Mouse (Mus musculus) liver, embryonic 13.5 days (tissue): Measurements from ENCODE around the gene Kctd20. TPM values are rescaled to one million over a fixed set of nuclear protein-coding genes. Genes with fewer than 3 reads are reported as not detected.

Experiments
- ATAC-seq: fragments of 200-750 bp; cut with Nextera tagmentation; 2 replicates; pipeline ENCODE4 v1.8.0; 2017; ENCODE audit warnings: low read depth, mild to moderate bottlenecking, moderate number of reproducible peaks, moderate library complexity
- DNase-seq: peaks from one replicate; pipeline ENCODE4 v3.0.0; 2022
- H3K27ac ChIP-seq: fragments of 300-500 bp; sonication (generic); 2 replicates; pipeline ENCODE4 v1.5.1; 2015; ENCODE audit warnings: moderate library complexity, mild to moderate bottlenecking, inconsistent platforms
- H3K27me3 ChIP-seq: fragments of 300-500 bp; sonication (generic); 2 replicates; pipeline ENCODE4 v1.6.1; 2015; ENCODE audit warnings: mild to moderate bottlenecking, inconsistent platforms
- H3K36me3 ChIP-seq: fragments of 300-500 bp; sonication (generic); 2 replicates; pipeline ENCODE4 v1.6.1; 2015; ENCODE audit warnings: mild to moderate bottlenecking, inconsistent platforms
- H3K4me1 ChIP-seq: fragments of 300-500 bp; sonication (generic); replicated peaks from 2 replicates; pipeline ENCODE4 v1.6.1; 2015; ENCODE audit warnings: inconsistent platforms
- H3K4me2 ChIP-seq: fragments of 300-500 bp; sonication (generic); 2 replicates; pipeline ENCODE4 v1.6.1; 2015; ENCODE audit warnings: inconsistent platforms, mild to moderate bottlenecking, moderate library complexity
- H3K4me3 ChIP-seq: fragments of 300-500 bp; sonication (generic); replicated peaks from 2 replicates; pipeline ENCODE4 v1.5.1; 2015; ENCODE audit warnings: mild to moderate bottlenecking, inconsistent platforms
- H3K9ac ChIP-seq: fragments of 300-500 bp; sonication (generic); 2 replicates; pipeline ENCODE4 v1.6.1; 2015; ENCODE audit warnings: mild to moderate bottlenecking, inconsistent platforms
- H3K9me3 ChIP-seq: fragments of 300-500 bp; sonication (generic); replicated peaks from 2 replicates; pipeline ENCODE4 v1.6.1; 2016; ENCODE audit warnings: inconsistent platforms
- WGBS: fragments of 180-500 bp; shearing (Covaris S2); methylation state at CpG from one replicate; pipeline ENCODE4 v1.1.7; 2015; ENCODE audit not compliant: insufficient replicate concordance; 5-methylcytosine and 5-hydroxymethylcytosine counted together
- polyA plus RNA-seq: library from polyadenylated mRNA; unstranded; fragments of >200 nt; fragmentation: Nextera tagmentation; extraction: Ambion mirVana; gene quantifications from 2 replicates; pipeline ENCODE4 v1.2.1, GENCODE M21; 2015

The Kctd20 gene
- 65.8 and 78.6 TPM in 2 replicates for polyA plus RNA-seq

GRCm38 (mm10) chr17:28951831-28952799, at the start of gene Kctd20:
TSS of gene Kctd20 (plus strand) at chr17:28951950.
- H3K4me2 ChIP-seq = peak within 1 kb of the TSS; percentile 83
- H3K36me3 ChIP-seq = peaks cover 25% of the 10 kb centered on the region
- H3K27ac ChIP-seq = peak within 1 kb of the TSS; percentile 99
- peak within 1 kb of the TSS; percentile 79 for H3K4me3 ChIP-seq
- DNase-seq (peak; percentile 92), ATAC-seq (peak; percentile 92)
- peaks cover 8% of the 10 kb centered on the region; the same call in 1 of the 2 replicates for H3K9me3 ChIP-seq
- H3K4me1 ChIP-seq = peaks cover 34% of the 10 kb centered on the region
- under 1% methylated on average over 79 of the region's 80 CpGs for WGBS
- H3K27me3 ChIP-seq = no peaks in the 10 kb centered on the region
- peak within 1 kb of the TSS; percentile 94 for H3K9ac ChIP-seq

- WGBS = 29% methylated on average over 23 of the region's 23 CpGs
- no peak for ATAC-seq
- H3K27me3 ChIP-seq = peaks cover 21% of the 10 kb centered on the region
These were observed 47.0 kb upstream of the Kctd20 start for GRCm38 (mm10) chr17:28904546-28905376.

DNA sequence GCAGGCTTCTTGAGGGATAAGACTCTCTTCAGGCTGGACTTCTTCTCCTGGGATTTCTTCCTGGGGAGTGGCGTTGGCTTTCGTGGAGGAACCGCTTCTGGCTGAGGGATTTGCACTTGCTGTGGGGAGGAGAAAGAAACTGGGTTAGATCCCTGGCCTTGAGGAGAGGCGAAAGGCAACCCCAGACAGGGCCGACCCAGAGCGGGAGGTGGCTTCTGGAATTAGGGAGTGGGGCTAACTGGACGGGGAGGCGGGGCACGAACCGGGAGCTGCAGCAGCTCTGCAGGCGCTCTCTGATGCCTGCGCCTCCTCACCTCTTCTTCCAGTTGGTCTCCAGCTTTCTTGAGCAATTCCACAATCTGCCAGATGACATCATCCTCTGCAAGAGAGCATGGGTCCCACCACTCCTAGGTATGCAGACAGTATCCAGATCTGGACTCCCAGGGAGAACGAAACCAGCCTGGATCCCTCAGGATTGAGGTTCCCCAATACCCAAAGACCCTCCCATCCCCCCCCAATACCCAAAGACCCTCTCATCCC, 46.3 kb upstream of the Kctd20 start:
- peaks cover 28% of the 10 kb centered on the region for H3K27me3 ChIP-seq
- no peak overlapping the region for H3K9ac ChIP-seq
- no peak for DNase-seq
- H3K36me3 ChIP-seq = no peaks in the 10 kb centered on the region
- H3K4me1 ChIP-seq = peaks cover 22% of the 10 kb centered on the region
- WGBS = 73% methylated on average over 13 of the region's 13 CpGs
- no peak overlapping the region for H3K4me3 ChIP-seq
- no peak for ATAC-seq
- no peak overlapping the region for H3K4me2 ChIP-seq
- H3K9me3 ChIP-seq = no peaks in the 10 kb centered on the region
- no peak overlapping the region for H3K27ac ChIP-seq

More at GRCm38 (mm10) chr17:28904546-28905376, 47.0 kb upstream of the Kctd20 start:
- DNase-seq = no peak
- Histone ChIP-seq H3K4me1 (peaks cover 16% of the 10 kb centered on the region), H3K4me3 (no peak overlapping the region), H3K9me3 (no peaks in the 10 kb centered on the region), H3K27ac (no peak overlapping the region), H3K9ac (no peak overlapping the region), H3K36me3 (no peaks in the 10 kb centered on the region), H3K4me2 (no peak overlapping the region)

- Histone ChIP-seq H3K27me3 (peaks cover 36% of the 10 kb centered on the region), H3K9ac (no peak overlapping the region), H3K4me1 (peaks cover 23% of the 10 kb centered on the region), H3K9me3 (no peaks in the 10 kb centered on the region), H3K27ac (no peak overlapping the region), H3K4me2 (no peak overlapping the region), H3K36me3 (no peaks in the 10 kb centered on the region), H3K4me3 (no peak overlapping the region)
- DNase-seq = no peak
- WGBS = 79% methylated on average over 7 of the region's 7 CpGs
- no peak for ATAC-seq
These were observed 43.8 kb upstream of the Kctd20 start for GRCm38 (mm10) chr17:28907959-28908358.

- no peaks in the 10 kb centered on the region for H3K9me3 ChIP-seq
- peak overlapping the region; percentile 52 for H3K4me2 ChIP-seq
- peak overlapping the region; percentile 30 for H3K4me3 ChIP-seq
- H3K27me3 ChIP-seq = peaks cover 36% of the 10 kb centered on the region
- peak overlapping the region; percentile 39; the same call in 1 of the 2 replicates for H3K9ac ChIP-seq
- H3K4me1 ChIP-seq = peaks cover 23% of the 10 kb centered on the region
- H3K36me3 ChIP-seq = no peaks in the 10 kb centered on the region
- DNase-seq (peak; percentile 36), ATAC-seq (no peak)
- H3K27ac ChIP-seq = no peak overlapping the region
- WGBS = 2% methylated on average over 29 of the region's 29 CpGs
These were observed 42.4 kb upstream of the Kctd20 start for GRCm38 (mm10) chr17:28909252-28909941.

DNA sequence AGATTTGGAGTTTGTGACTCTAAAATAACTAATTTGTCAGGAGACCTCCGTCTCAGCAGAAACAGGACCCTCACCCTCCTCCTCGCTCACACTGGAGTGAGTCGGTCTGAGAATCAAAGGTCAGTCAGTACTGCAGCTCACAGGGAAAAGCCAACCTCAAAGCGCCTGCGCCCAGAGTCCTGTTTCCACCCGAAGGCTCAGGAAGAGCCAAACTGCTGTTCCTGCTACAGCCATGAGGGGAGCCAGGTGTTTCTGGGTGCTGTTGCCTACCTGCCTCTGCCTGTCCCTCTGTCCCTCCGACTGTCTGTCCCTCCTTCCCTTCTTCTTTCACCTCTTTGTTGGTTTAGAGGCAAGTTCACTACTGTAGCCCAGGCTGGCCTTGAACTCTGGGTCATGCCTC, 41.6 kb upstream of the Kctd20 start:
- no peak overlapping the region for H3K4me3 ChIP-seq
- H3K9me3 ChIP-seq = no peaks in the 10 kb centered on the region
- H3K27me3 ChIP-seq = peaks cover 33% of the 10 kb centered on the region
- H3K9ac ChIP-seq = no peak overlapping the region
- H3K4me1 ChIP-seq = peaks cover 23% of the 10 kb centered on the region
- H3K36me3 ChIP-seq = no peaks in the 10 kb centered on the region
- no peak overlapping the region for H3K27ac ChIP-seq
- ATAC-seq (no peak; the same call in 1 of the 2 replicates), DNase-seq (no peak)
- 36% methylated on average over 7 of the region's 7 CpGs for WGBS
- peak overlapping the region; percentile 52 for H3K4me2 ChIP-seq

DNA sequence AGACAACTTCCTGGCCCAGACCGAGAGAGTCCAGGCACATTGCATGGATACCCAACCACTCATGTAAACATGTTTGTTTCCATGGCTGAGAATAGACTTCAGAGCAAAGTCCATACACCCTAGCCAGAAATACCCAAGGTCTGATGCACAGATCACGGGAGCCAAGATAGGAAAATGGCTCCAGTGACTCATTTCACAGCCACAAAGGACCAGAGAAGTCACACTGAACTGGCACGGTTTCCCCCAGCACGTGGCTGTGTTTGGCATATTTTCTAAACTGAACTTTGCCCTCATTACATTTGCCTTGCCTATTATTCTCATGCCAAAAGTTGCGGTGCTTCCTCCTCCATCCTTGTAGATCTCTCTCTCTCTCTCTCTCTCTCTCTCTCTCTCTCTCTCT, 38.5 kb upstream of the Kctd20 start:
- no peak overlapping the region for H3K4me2 ChIP-seq
- no peak for ATAC-seq
- 55% methylated on average over 5 of the region's 5 CpGs for WGBS

DNA sequence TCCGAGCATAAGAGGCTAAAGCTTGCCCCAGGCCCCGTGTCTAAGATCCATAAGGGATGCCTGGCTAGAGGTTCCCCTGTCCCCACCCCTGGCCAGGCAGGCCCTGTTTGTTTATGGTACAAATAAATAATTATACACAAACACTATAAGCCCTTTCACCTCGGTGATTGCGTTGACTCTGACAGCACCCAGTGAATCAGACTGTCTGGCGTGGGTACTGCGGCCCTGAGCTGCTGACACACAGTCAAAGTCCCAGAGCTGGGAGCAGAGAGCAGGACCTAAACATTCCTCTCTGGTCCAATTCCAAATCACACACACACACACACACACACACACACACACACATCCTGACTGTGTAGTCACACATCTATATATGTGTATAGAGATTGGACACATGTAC, 37.8 kb upstream of the Kctd20 start:
- 68% methylated on average over 6 of the region's 6 CpGs for WGBS
- Histone ChIP-seq H3K27me3 (peaks cover 23% of the 10 kb centered on the region), H3K4me3 (no peak overlapping the region), H3K9ac (no peak overlapping the region), H3K4me1 (peaks cover 14% of the 10 kb centered on the region), H3K9me3 (no peaks in the 10 kb centered on the region), H3K4me2 (no peak overlapping the region), H3K36me3 (no peaks in the 10 kb centered on the region), H3K27ac (no peak overlapping the region)
- no peak for ATAC-seq
- no peak for DNase-seq

More for the DNA sequence above, 38.5 kb upstream of the Kctd20 start:
- Histone ChIP-seq H3K4me1 (peaks cover 14% of the 10 kb centered on the region), H3K4me3 (no peak overlapping the region), H3K27me3 (peaks cover 24% of the 10 kb centered on the region), H3K36me3 (no peaks in the 10 kb centered on the region), H3K9me3 (no peaks in the 10 kb centered on the region), H3K9ac (no peak overlapping the region), H3K27ac (no peak overlapping the region)
- no peak for DNase-seq

- peaks cover 4% of the 10 kb centered on the region for H3K4me1 ChIP-seq
- no peak within 1 kb of the TSS for H3K4me3 ChIP-seq
- H3K9me3 ChIP-seq = no peaks in the 10 kb centered on the region
- DNase-seq = no peak
- WGBS = 56% methylated on average over 12 of the region's 12 CpGs
- H3K9ac ChIP-seq = no peak within 1 kb of the TSS
- no peak within 1 kb of the TSS for H3K27ac ChIP-seq
- no peak for ATAC-seq
- no peak within 1 kb of the TSS for H3K4me2 ChIP-seq
- H3K27me3 ChIP-seq = peaks cover 11% of the 10 kb centered on the region
- H3K36me3 ChIP-seq = no peaks in the 10 kb centered on the region
These were observed 36.6 kb upstream of the Kctd20 start, which contains the start of gene 4930539E08Rik for GRCm38 (mm10) chr17:28915060-28915628. TSS of gene 4930539E08Rik (minus strand) at chr17:28915324.

DNA sequence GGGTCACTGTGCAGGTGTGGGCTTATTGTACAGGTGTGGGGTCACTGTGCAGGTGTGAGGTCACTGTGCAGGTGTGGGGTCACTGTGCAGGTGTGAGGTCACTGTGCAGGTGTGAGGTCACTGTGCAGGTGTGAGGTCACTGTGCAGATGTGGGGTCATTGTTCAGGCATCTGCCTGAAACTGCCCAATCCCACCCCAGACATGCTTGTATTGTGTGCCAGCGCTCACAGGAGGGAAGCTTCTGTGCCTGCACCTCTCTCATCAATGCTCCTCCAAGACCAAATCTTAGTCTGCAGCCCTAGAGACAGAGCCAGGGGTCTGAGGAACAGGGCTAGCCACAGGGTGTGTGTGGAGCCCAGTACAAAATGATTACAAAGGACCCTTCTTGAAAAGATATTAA, 35.2 kb upstream of the Kctd20 start:
- 80% methylated on average over 1 of the region's 1 CpGs for WGBS
- H3K4me3 ChIP-seq = no peak overlapping the region
- ATAC-seq = no peak
- H3K9me3 ChIP-seq = no peaks in the 10 kb centered on the region
- H3K27me3 ChIP-seq = peaks cover 3% of the 10 kb centered on the region; the same call in 1 of the 2 replicates
- H3K36me3 ChIP-seq = no peaks in the 10 kb centered on the region
- H3K27ac ChIP-seq = no peak overlapping the region
- H3K4me1 ChIP-seq = peaks cover 8% of the 10 kb centered on the region
- no peak overlapping the region for H3K9ac ChIP-seq
- no peak overlapping the region for H3K4me2 ChIP-seq
- no peak for DNase-seq
